In the genomic region with DNA sequence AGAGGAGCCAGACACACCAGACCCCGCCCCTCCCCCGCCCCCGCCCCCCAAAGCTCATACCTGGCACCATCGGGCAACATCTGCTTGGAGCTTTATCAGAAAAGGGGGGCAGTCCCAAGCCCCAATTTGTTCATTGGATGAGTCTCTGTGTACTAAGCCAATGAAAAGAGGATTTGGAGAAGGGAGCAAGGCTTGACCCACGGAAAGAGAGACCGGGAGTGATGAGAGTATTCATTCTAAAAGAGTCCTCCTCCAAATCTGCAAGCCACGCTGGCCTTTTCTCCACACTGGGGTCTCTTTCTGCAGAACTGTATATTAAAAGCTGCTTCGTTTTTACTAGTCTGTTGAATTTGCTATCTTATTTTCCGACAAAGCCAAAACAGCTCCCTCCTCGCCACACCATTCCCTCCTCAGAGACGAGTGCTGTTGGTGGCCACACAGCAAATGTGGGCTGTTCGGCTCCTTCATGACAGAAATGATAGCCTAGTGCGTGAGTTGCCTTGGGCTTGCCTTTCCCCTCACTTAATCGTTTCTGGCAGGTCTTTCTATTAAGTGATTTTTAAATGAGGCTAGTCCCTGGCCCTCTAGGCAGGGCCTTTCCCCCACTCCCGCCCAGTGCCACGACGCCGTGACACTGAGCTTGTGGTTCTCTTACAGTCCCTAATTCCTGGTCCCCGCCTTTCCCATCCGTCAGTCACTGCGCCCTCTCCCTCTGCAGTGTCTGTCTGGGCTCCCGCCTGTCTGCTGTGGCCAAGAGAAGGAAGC, we compare ENCODE assay signal across 10 mouse cellular contexts. TPM values are rescaled to one million over a fixed set of nuclear protein-coding genes. Genes with fewer than 3 reads are reported as not detected.
DNase-seq lines count a peak whose midpoint lies in the region; ATAC-seq and TF ChIP-seq lines count a peak whose summit lies in the region.
"Had no signal": no experiment of that assay in that cellular context is flagged by ENCODE, and none has a peak within 500 bp of the region (broad histone marks: within the 10 kb centered on the region; RNA-seq: fewer than 3 reads in every experiment).

No protein-coding gene starts in this region.

- peaks cover 26% of the 10 kb centered on the region; the same call in 1 of the 2 replicates for H3K27me3 ChIP-seq in liver, embryonic 12.5 days (replicated peaks)
- no peaks in the 10 kb centered on the region for H3K27me3 ChIP-seq in liver, postnatal 0 days (ENCODE audit: insufficient read depth, low read length)
- no peaks in the 10 kb centered on the region for H3K27me3 ChIP-seq in forebrain, embryonic 14.5 days (replicated peaks; ENCODE audit: control insufficient read depth, insufficient read depth, low read length)
- no peaks in the 10 kb centered on the region for H3K27me3 ChIP-seq in lung, embryonic 16.5 days (ENCODE audit: control insufficient read depth, insufficient read depth, low read depth, low read length)

- no peak for DNase-seq in liver, postnatal 0 days
- DNase-seq in forebrain, embryonic 14.5 days (ENCODE audit: low spot score), result peak; percentile 22
- no peak for DNase-seq in left cerebral cortex, adult 18-20 months (ENCODE audit: low spot score in 2 of 2)
- no peak for DNase-seq in layer of hippocampus, adult 2 months (ENCODE audit: low spot score in 2 of 2)
- DNase-seq: cerebellum, postnatal 36 days had no signal

- H3K4me3 ChIP-seq in liver, embryonic 12.5 days, result no peak overlapping the region
- no peak overlapping the region for H3K4me3 ChIP-seq in liver, postnatal 0 days (ENCODE audit: low read depth, low read length)
- no peak overlapping the region for H3K4me3 ChIP-seq in forebrain, embryonic 14.5 days (ENCODE audit: low read depth, low read length)
- H3K4me3 ChIP-seq in lung, embryonic 16.5 days (ENCODE audit: low read length), result no peak overlapping the region
- no peak overlapping the region for H3K4me3 ChIP-seq in layer of hippocampus, adult 2 months
- H3K4me3 ChIP-seq: megakaryocyte, embryonic 14.5 days had no signal

- H3K9ac ChIP-seq in liver, embryonic 12.5 days, result no peak overlapping the region
- H3K9ac ChIP-seq in liver, postnatal 0 days (replicated peaks), result no peak overlapping the region
- no peak overlapping the region for H3K9ac ChIP-seq in forebrain, embryonic 14.5 days (ENCODE audit: low read length)
- peak overlapping the region; percentile 37 for H3K9ac ChIP-seq in lung, embryonic 16.5 days (ENCODE audit: low read length)

- WGBS in liver, embryonic 12.5 days (ENCODE audit: insufficient replicate concordance), result 26% methylated on average over 22 of the region's 22 CpGs
- WGBS in liver, postnatal 0 days (ENCODE audit: insufficient replicate concordance), result 27% methylated on average over 22 of the region's 22 CpGs
- WGBS in forebrain, embryonic 14.5 days, result 26% methylated on average over 22 of the region's 22 CpGs
- WGBS in lung, embryonic 16.5 days, result 35% methylated on average over 22 of the region's 22 CpGs

- H3K4me2 ChIP-seq in liver, embryonic 12.5 days, result peak overlapping the region; percentile 26; the same call in 1 of the 2 replicates
- H3K4me2 ChIP-seq in liver, postnatal 0 days (ENCODE audit: low read depth, low read length), result no peak overlapping the region
- peak overlapping the region; percentile 26 for H3K4me2 ChIP-seq in forebrain, embryonic 14.5 days (ENCODE audit: low read length)
- H3K4me2 ChIP-seq in lung, embryonic 16.5 days (ENCODE audit: low read depth, low read length), result 0 out of 2 replicates have a peak overlapping the region, but pooled peaks have one; percentile 10

- H3K36me3 ChIP-seq in liver, embryonic 12.5 days, result no peaks in the 10 kb centered on the region
- no peaks in the 10 kb centered on the region for H3K36me3 ChIP-seq in liver, postnatal 0 days (replicated peaks; ENCODE audit: insufficient read depth, low read length)
- H3K36me3 ChIP-seq in forebrain, embryonic 14.5 days (ENCODE audit: control insufficient read depth, insufficient read depth, low read length), result no peaks in the 10 kb centered on the region
- no peaks in the 10 kb centered on the region for H3K36me3 ChIP-seq in lung, embryonic 16.5 days (ENCODE audit: control insufficient read depth, insufficient read depth, low read length)

- H3K4me1 ChIP-seq in liver, embryonic 12.5 days, result no peaks in the 10 kb centered on the region
- H3K4me1 ChIP-seq in liver, postnatal 0 days (ENCODE audit: insufficient read depth), result peaks cover 3% of the 10 kb centered on the region; the same call in 1 of the 2 replicates
- H3K4me1 ChIP-seq in forebrain, embryonic 14.5 days (ENCODE audit: control insufficient read depth, insufficient read depth, low read length), result no peaks in the 10 kb centered on the region
- H3K4me1 ChIP-seq in lung, embryonic 16.5 days (replicated peaks; ENCODE audit: control insufficient read depth, insufficient read depth, low read length), result peaks cover 14% of the 10 kb centered on the region

- no peak for ATAC-seq in liver, embryonic 12.5 days
- no peak for ATAC-seq in liver, postnatal 0 days
- no peak for ATAC-seq in forebrain, embryonic 14.5 days
- ATAC-seq in lung, embryonic 16.5 days (ENCODE audit: low read depth), result peak; percentile 67; the same call in 1 of the 2 replicates
- ATAC-seq in erythroblast, adult 5-6 weeks (replicated peaks; ENCODE audit: low FRiP score, poor library complexity, severe bottlenecking), result no peak
- ATAC-seq: intestine, embryonic 16.5 days had no signal

- no peak overlapping the region for H3K27ac ChIP-seq in liver, embryonic 12.5 days
- no peak overlapping the region for H3K27ac ChIP-seq in liver, postnatal 0 days (ENCODE audit: low read depth)
- H3K27ac ChIP-seq in forebrain, embryonic 14.5 days (ENCODE audit: low read depth, low read length), result no peak overlapping the region
- H3K27ac ChIP-seq in lung, embryonic 16.5 days (ENCODE audit: low read length), result 0 out of 2 replicates have a peak overlapping the region, but pooled peaks have one; percentile 4
- no peak overlapping the region for H3K27ac ChIP-seq in layer of hippocampus, adult 2 months

- H3K9me3 ChIP-seq in liver, embryonic 12.5 days (replicated peaks), result no peaks in the 10 kb centered on the region
- H3K9me3 ChIP-seq in liver, postnatal 0 days (ENCODE audit: low read length), result no peaks in the 10 kb centered on the region
- no peaks in the 10 kb centered on the region for H3K9me3 ChIP-seq in forebrain, embryonic 14.5 days (replicated peaks; ENCODE audit: control insufficient read depth, low read length)
- no peaks in the 10 kb centered on the region for H3K9me3 ChIP-seq in lung, embryonic 16.5 days (ENCODE audit: control insufficient read depth, low read length)
- H3K9me3 ChIP-seq: megakaryocyte, embryonic 14.5 days had no signal

- no peak for TF ChIP-seq CTCF in liver, postnatal 0 days (IDR thresholded peaks at IDR 0.05; ENCODE audit: low read depth)
- TF ChIP-seq CTCF in layer of hippocampus, adult 2 months (conservative IDR thresholded peaks at IDR 0.05), result no peak

- no peak for TF ChIP-seq EP300 in liver, postnatal 0 days (IDR thresholded peaks at IDR 0.05; ENCODE audit: low read depth)

RNA-seq across cellular contexts. Expression of a gene that starts 41.7 kb away (rescaled TPM):
- 5.0 and 5.3 TPM in 2 replicates for polyA plus RNA-seq in liver, embryonic 12.5 days (2016; fragmentation: Nextera tagmentation; extraction: Ambion mirVana)
- polyA plus RNA-seq in liver, postnatal 0 days (2015; fragmentation: Nextera tagmentation; extraction: Ambion mirVana), result 2.0 and 2.4 TPM in 2 replicates
- 8.5 and 11.8 TPM in 2 replicates for polyA plus RNA-seq in forebrain, embryonic 14.5 days (2014; fragmentation: Nextera tagmentation; extraction: Ambion mirVana)
- polyA plus RNA-seq in lung, embryonic 16.5 days (2015; fragmentation: Nextera tagmentation; extraction: Ambion mirVana), result 36.4 and 38.9 TPM in 2 replicates
- 10 to 100 TPM; 54.6 to 58.1 TPM for total RNA-seq in left cerebral cortex, adult 18-20 months (2021)
- 10 to 100 TPM; 17.6 to 18.4 TPM for total RNA-seq in layer of hippocampus, adult 2 months (2021)
- 0.19 and 1.3 TPM in 2 replicates for total RNA-seq in erythroblast, adult 5-6 weeks (2015; ENCODE audit: low replicate concordance)
- 0.60 and 1.5 TPM in 2 replicates for total RNA-seq in erythroblast, adult 5-6 weeks (2017; ENCODE audit: low replicate concordance)
